Mouse (Mus musculus) embryo, embryonic 10.5 days (tissue): Measurements from ENCODE around the gene Irak4.

ENCODE experiments used
- DNase-seq: peaks from one replicate; pipeline ENCODE4 v3.0.0-alpha.2; 2015; ENCODE audit warnings: low spot score

The Irak4 gene

GRCm38 (mm10) chr15:94543409-94544051, at the start of gene Irak4, which contains the start of gene Pus7l:
Irak4 (plus strand) TSS chr15:94543643.
Pus7l (minus strand) TSS chr15:94543547.
- DNase-seq = peak; percentile 97

GRCm38 (mm10) chr15:94494445-94494844, 49.0 kb upstream of the Irak4 start:
- DNase-seq = no peak

- peak; percentile 18 for DNase-seq
These were observed 47.5 kb upstream of the Irak4 start for GRCm38 (mm10) chr15:94495936-94496335.

GRCm38 (mm10) chr15:94499260-94499659, 44.2 kb upstream of the Irak4 start:
- DNase-seq = no peak

- DNase-seq = no peak
These were observed 39.8 kb upstream of the Irak4 start for GRCm38 (mm10) chr15:94503451-94504215.

- no peak for DNase-seq
These were observed 25.4 kb upstream of the Irak4 start for GRCm38 (mm10) chr15:94517913-94518491.

GRCm38 (mm10) chr15:94520205-94520900, 23.1 kb upstream of the Irak4 start:
- peak; percentile 87 for DNase-seq

- DNase-seq = no peak
These were observed 22.5 kb upstream of the Irak4 start for GRCm38 (mm10) chr15:94520959-94521358.

- DNase-seq = no peak
These were observed 20.2 kb upstream of the Irak4 start for GRCm38 (mm10) chr15:94523251-94523650.

- DNase-seq = no peak
These were observed 18.5 kb upstream of the Irak4 start for GRCm38 (mm10) chr15:94524956-94525355.

GRCm38 (mm10) chr15:94530519-94530918, 12.9 kb upstream of the Irak4 start:
- DNase-seq = no peak

- no peak for DNase-seq
These were observed 11.1 kb upstream of the Irak4 start for GRCm38 (mm10) chr15:94532306-94532705.

GRCm38 (mm10) chr15:94532956-94533355, 10.5 kb upstream of the Irak4 start:
- DNase-seq = no peak

- no peak for DNase-seq
These were observed 7.9 kb upstream of the Irak4 start for GRCm38 (mm10) chr15:94535521-94535920.

- DNase-seq = no peak
These were observed 4.1 kb upstream of the Irak4 start for GRCm38 (mm10) chr15:94539296-94539695.

GRCm38 (mm10) chr15:94542567-94543408, 655 bp upstream of the Irak4 start:
- DNase-seq = no peak

- no peak for DNase-seq
These were observed 701 bp downstream of the Irak4 start for GRCm38 (mm10) chr15:94544052-94544636.

GRCm38 (mm10) chr15:94544844-94545243, 1.4 kb downstream of the Irak4 start:
- no peak for DNase-seq

GRCm38 (mm10) chr15:94553536-94553935, 10.1 kb downstream of the Irak4 start:
- no peak for DNase-seq

- DNase-seq = peak; percentile 91
These were observed 14.0 kb downstream of the Irak4 start for GRCm38 (mm10) chr15:94557442-94557841.
